In genomic region chr2:77456602-77457001, GRCm38 (mm10) we compare ENCODE assay signal across 9 mouse cellular contexts.
DNase-seq lines count a peak whose midpoint lies in the region; ATAC-seq lines count a peak whose summit lies in the region.
"Had no signal": no experiment of that assay in that cellular context is flagged by ENCODE, and none has a peak within 500 bp of the region (broad histone marks: within the 10 kb centered on the region; RNA-seq: fewer than 3 reads in every experiment).

No protein-coding gene starts in this region.

- DNase-seq in intestine, embryonic 14.5 days (ENCODE audit: low spot score) = peak; percentile 72
- peak; percentile 49 for DNase-seq in adrenal gland, adult 2 months
- DNase-seq in embryo, embryonic 10.5 days (ENCODE audit: low spot score) = peak; percentile 78
- peak; percentile 77 for DNase-seq in heart, postnatal 4 days
- DNase-seq in layer of hippocampus, postnatal 10 days (ENCODE audit: low spot score in 2 of 2) = peak; percentile 38 to 65
- DNase-seq in mesoderm, embryonic 11.5 days (ENCODE audit: low read depth, low spot score) = peak; percentile 57

- H3K27me3 ChIP-seq in intestine, embryonic 14.5 days (replicated peaks; ENCODE audit: control insufficient read depth, insufficient read depth, low read length) = no peaks in the 10 kb centered on the region
- H3K27me3 ChIP-seq in intestine, embryonic 16.5 days (replicated peaks; ENCODE audit: control insufficient read depth, insufficient read depth, low read length) = no peaks in the 10 kb centered on the region

- H3K4me2 ChIP-seq in intestine, embryonic 14.5 days (ENCODE audit: low read length) = no peak overlapping the region
- no peak overlapping the region for H3K4me2 ChIP-seq in intestine, embryonic 16.5 days (ENCODE audit: low read depth, low read length)

- no peak overlapping the region for H3K9ac ChIP-seq in intestine, embryonic 14.5 days (ENCODE audit: low read length)
- no peak overlapping the region for H3K9ac ChIP-seq in intestine, embryonic 16.5 days (ENCODE audit: low read depth, low read length)

- no peak for ATAC-seq in intestine, embryonic 14.5 days (replicated peaks; ENCODE audit: low FRiP score, low TSS enrichment, low read depth)
- no peak for ATAC-seq in intestine, embryonic 16.5 days
- no peak for ATAC-seq in monocyte, adult 5-6 weeks (replicated peaks; ENCODE audit: insufficient number of reproducible peaks, low FRiP score, low TSS enrichment, poor library complexity, severe bottlenecking)

- H3K36me3 ChIP-seq in intestine, embryonic 14.5 days (ENCODE audit: control insufficient read depth, insufficient read depth, low read length) = no peaks in the 10 kb centered on the region
- H3K36me3 ChIP-seq in intestine, embryonic 16.5 days (ENCODE audit: control insufficient read depth, insufficient read depth, low read length) = no peaks in the 10 kb centered on the region
- H3K36me3 ChIP-seq: G1E had no signal

- H3K4me3 ChIP-seq in intestine, embryonic 14.5 days (ENCODE audit: low read depth, low read length) = no peak overlapping the region
- no peak overlapping the region for H3K4me3 ChIP-seq in intestine, embryonic 16.5 days (ENCODE audit: low read length)

- H3K9me3 ChIP-seq in intestine, embryonic 14.5 days (ENCODE audit: control insufficient read depth, low read length) = no peaks in the 10 kb centered on the region
- no peaks in the 10 kb centered on the region for H3K9me3 ChIP-seq in intestine, embryonic 16.5 days (ENCODE audit: control insufficient read depth, low read length)

- 44% methylated on average over 4 of the region's 4 CpGs for WGBS in intestine, embryonic 14.5 days
- 44% methylated on average over 4 of the region's 4 CpGs for WGBS in intestine, embryonic 16.5 days

- no peak overlapping the region for H3K27ac ChIP-seq in intestine, embryonic 14.5 days (ENCODE audit: low read depth)
- H3K27ac ChIP-seq in intestine, embryonic 16.5 days (ENCODE audit: low read length) = no peak overlapping the region

- H3K4me1 ChIP-seq in intestine, embryonic 14.5 days (replicated peaks; ENCODE audit: control insufficient read depth, insufficient read depth, low read length) = no peaks in the 10 kb centered on the region
- H3K4me1 ChIP-seq in intestine, embryonic 16.5 days (ENCODE audit: control insufficient read depth, insufficient read depth, low read length) = no peaks in the 10 kb centered on the region
